Mouse (Mus musculus) embryonic facial prominence, embryonic 13.5 days (tissue): ENCODE results near the gene Rcc1l. TPM values are rescaled to one million over a fixed set of nuclear protein-coding genes. Genes with fewer than 3 reads are reported as not detected.

Experiments used
- ATAC-seq: fragments of 200-750 bp; cut with Nextera tagmentation; 2 replicates; pipeline ENCODE4 v1.8.0; 2017; ENCODE audit warnings: low read depth; ENCODE audit not compliant: insufficient number of reproducible peaks, insufficient read depth, low FRiP score, low TSS enrichment
- H3K27ac ChIP-seq: fragments of 300-500 bp; sonication (generic); 2 replicates; pipeline ENCODE4 v1.5.1; 2015; ENCODE audit warnings: moderate library complexity, mild to moderate bottlenecking, inconsistent platforms
- H3K27me3 ChIP-seq: fragments of 300-500 bp; sonication (generic); 2 replicates; pipeline ENCODE4 v1.6.1; 2015; ENCODE audit warnings: mild to moderate bottlenecking, inconsistent platforms
- H3K36me3 ChIP-seq: fragments of 300-500 bp; sonication (generic); 2 replicates; pipeline ENCODE4 v1.6.1; 2015; ENCODE audit warnings: mild to moderate bottlenecking, inconsistent platforms
- H3K4me1 ChIP-seq: fragments of 300-500 bp; sonication (generic); 2 replicates; pipeline ENCODE4 v1.6.1; 2015; ENCODE audit warnings: inconsistent platforms
- H3K4me2 ChIP-seq: fragments of 300-500 bp; sonication (generic); 2 replicates; pipeline ENCODE4 v1.6.1; 2015; ENCODE audit warnings: moderate library complexity, mild to moderate bottlenecking, inconsistent platforms
- H3K4me3 ChIP-seq: fragments of 300-500 bp; sonication (generic); 2 replicates; pipeline ENCODE4 v1.5.1; 2015; ENCODE audit warnings: mild to moderate bottlenecking, inconsistent platforms
- H3K9ac ChIP-seq: fragments of 300-500 bp; sonication (generic); 2 replicates; pipeline ENCODE4 v1.6.1; 2015; ENCODE audit warnings: mild to moderate bottlenecking, inconsistent platforms
- H3K9me3 ChIP-seq: fragments of 300-500 bp; sonication (generic); 2 replicates; pipeline ENCODE4 v1.6.1; 2016; ENCODE audit warnings: inconsistent platforms
- WGBS: fragments of 180-500 bp; shearing (Covaris S2); methylation state at CpG from one replicate; pipeline ENCODE4 v1.1.7; 2015; ENCODE audit warnings: mixed read lengths; 5-methylcytosine and 5-hydroxymethylcytosine counted together
- polyA plus RNA-seq: library from polyadenylated mRNA; unstranded; fragments of >200 nt; fragmentation: Nextera tagmentation; extraction: Ambion mirVana; gene quantifications from 2 replicates; pipeline ENCODE4 v1.2.1, GENCODE M21; 2015

Gene Rcc1l
- polyA plus RNA-seq, 1 experiment from 2014 or later, result 36.9 TPM

DNA sequence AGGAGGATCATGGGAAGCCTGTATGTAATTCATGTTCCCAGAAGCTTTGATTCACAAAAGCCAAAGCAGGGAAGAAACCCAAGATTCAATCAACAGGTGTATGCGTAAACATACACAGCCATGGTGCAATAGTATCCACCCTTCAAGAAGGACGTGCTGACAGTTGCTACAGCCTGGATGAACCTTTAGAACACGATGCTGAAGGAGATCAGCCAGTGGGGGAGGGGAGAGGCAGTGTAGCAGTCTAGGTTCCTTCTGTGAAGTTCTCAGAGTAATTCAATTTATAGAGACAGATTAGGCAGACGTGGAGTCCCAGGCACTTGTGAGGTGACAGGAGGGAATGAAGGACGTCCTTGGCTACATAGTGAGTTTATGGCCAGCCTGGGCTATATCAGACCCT lies 61.6 kb downstream of the Rcc1l start:
- H3K27ac ChIP-seq, result no peak overlapping the region
- no peak overlapping the region for H3K4me2 ChIP-seq
- H3K27me3 ChIP-seq, result no peaks in the 10 kb centered on the region
- peaks cover 5% of the 10 kb centered on the region; the same call in 1 of the 2 replicates for H3K4me1 ChIP-seq
- no peak overlapping the region for H3K9ac ChIP-seq
- H3K36me3 ChIP-seq, result peaks cover 30% of the 10 kb centered on the region
- WGBS, result 75% methylated on average over 5 of the region's 5 CpGs
- ATAC-seq, result no peak
- no peaks in the 10 kb centered on the region for H3K9me3 ChIP-seq
- no peak overlapping the region for H3K4me3 ChIP-seq

DNA sequence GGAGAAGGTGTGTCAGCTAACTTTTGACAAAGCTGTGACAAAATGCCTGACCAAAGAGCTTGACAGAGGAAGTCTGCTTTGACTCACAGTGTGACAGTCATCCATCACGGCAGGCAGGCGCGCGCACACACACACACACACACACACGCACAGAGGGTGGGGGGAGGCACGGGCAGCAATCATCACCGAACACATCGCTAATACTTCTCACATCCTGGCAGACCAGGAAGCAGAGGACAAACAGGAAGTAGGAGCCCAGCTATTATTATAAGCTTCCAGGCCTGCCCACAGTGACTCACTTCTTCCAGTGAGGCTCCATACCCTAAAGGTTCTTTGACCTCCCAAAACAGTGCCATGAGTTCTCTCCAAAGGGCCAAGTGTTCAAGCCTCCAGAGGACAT lies 70.7 kb downstream of the Rcc1l start:
- H3K4me2 ChIP-seq, result no peak overlapping the region
- no peaks in the 10 kb centered on the region for H3K27me3 ChIP-seq
- H3K9ac ChIP-seq, result no peak overlapping the region
- 0 out of 2 replicates have a peak, but pooled peaks cover 4% of the 10 kb centered on the region for H3K9me3 ChIP-seq
- no peak for ATAC-seq
- H3K4me3 ChIP-seq, result no peak overlapping the region
- peaks cover 16% of the 10 kb centered on the region for H3K36me3 ChIP-seq
- WGBS, result 91% methylated on average over 8 of the region's 8 CpGs
- H3K4me1 ChIP-seq, result peaks cover 15% of the 10 kb centered on the region
- H3K27ac ChIP-seq, result no peak overlapping the region

DNA sequence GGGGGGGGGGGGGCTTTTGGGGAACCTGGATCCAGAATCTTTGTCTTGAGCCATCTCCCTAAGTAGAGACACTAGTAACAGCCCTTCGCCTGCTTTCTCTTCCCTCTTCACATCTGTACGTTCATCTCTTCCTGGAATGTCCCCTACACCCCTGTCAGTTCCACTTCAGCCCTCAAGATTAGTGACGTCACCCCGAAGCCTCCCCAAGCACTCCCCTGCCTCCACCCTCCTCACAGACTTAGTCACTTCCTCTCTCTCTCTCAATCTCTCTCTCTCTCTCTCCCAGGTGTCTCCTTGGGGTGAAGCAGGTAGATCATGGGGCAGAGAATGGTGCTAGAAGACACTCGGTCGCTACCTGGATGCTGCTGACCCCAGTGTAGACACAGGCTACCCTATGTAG lies 73.9 kb downstream of the Rcc1l start:
- Histone ChIP-seq H3K9ac (no peak overlapping the region), H3K27me3 (no peaks in the 10 kb centered on the region), H3K27ac (no peak overlapping the region), H3K4me3 (no peak overlapping the region), H3K36me3 (peaks cover 13% of the 10 kb centered on the region), H3K9me3 (0 out of 2 replicates have a peak, but pooled peaks cover 4% of the 10 kb centered on the region), H3K4me2 (no peak overlapping the region), H3K4me1 (peaks cover 26% of the 10 kb centered on the region)
- WGBS, result 72% methylated on average over 6 of the region's 6 CpGs
- no peak for ATAC-seq

DNA sequence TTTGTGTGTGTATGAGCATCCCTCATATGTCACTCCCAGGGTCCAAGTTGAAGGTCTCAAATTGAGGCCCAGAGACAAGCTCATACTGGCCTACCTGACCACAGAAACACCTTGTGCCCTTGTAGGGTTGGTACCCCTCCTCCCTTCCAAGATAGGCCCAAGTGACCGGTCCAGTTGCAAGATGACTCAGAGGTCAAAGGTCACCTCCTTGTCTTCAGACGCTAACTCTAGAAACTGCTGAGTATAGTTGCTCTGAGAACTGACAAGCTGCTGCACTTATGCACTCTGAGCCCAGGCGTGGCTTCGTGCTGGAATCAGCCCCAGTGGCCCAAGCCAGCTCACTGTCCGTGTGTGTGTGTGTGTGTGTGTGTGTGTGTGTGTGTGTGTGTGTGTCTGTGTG lies 74.7 kb downstream of the Rcc1l start:
- no peak overlapping the region for H3K9ac ChIP-seq
- H3K4me2 ChIP-seq, result no peak overlapping the region
- no peak overlapping the region for H3K4me3 ChIP-seq
- ATAC-seq, result no peak
- H3K36me3 ChIP-seq, result peaks cover 13% of the 10 kb centered on the region
- peaks cover 26% of the 10 kb centered on the region for H3K4me1 ChIP-seq
- H3K27ac ChIP-seq, result no peak overlapping the region
- H3K9me3 ChIP-seq, result 0 out of 2 replicates have a peak, but pooled peaks cover 4% of the 10 kb centered on the region
- WGBS, result 30% methylated on average over 5 of the region's 5 CpGs
- H3K27me3 ChIP-seq, result no peaks in the 10 kb centered on the region

DNA sequence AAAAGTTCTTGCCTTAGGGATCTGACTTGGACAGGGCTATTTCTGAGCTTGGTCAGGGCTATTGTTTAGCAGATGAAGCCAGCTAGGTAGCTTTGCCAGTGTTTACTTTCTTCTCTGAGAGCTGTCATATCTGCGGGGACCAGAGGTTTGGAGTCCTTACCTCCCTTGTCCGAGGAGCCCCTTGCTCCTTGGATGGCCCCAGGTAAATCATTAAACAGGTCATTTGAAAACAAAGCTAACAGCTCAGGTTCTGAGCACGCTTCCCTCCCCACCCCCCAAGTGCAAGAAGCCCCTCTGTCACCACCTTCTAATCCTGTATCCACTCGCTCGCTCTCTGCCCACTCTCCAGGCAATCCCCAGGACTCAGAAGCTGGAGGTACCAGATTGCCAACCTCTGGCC lies 75.3 kb downstream of the Rcc1l start:
- Histone ChIP-seq H3K27ac (no peak overlapping the region), H3K9me3 (0 out of 2 replicates have a peak, but pooled peaks cover 3% of the 10 kb centered on the region), H3K4me3 (no peak overlapping the region), H3K4me2 (peak overlapping the region; percentile 87), H3K36me3 (peaks cover 12% of the 10 kb centered on the region), H3K27me3 (no peaks in the 10 kb centered on the region), H3K9ac (no peak overlapping the region), H3K4me1 (peaks cover 26% of the 10 kb centered on the region)
- WGBS, result 64% methylated on average over 5 of the region's 5 CpGs
- no peak for ATAC-seq

DNA sequence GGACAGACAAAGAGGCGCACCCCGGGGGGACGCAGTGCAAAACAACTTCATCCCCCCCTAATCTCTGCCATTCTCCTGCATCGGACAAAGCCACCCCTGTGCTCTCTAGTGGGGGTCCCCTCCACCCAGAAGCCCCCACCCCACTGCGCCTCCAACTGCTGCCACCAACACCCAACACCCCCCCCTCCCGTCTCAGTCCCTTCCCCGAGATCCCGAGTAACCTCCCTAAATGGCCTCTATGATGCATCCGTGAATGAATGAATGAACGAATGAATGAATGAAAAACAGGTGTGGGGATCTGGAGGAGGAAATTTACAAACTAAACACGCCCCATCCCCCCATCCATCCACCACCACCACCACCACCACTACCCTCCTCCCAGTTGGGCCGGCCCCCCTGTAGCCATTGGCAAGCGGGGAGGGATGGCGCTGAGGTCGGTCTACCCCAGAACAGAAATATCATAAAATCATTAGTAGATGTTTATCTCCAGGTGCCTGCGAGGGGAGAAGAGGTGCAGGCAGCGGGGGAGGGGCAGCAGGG lies 76.3 kb downstream of the Rcc1l start:
- H3K9ac ChIP-seq, result peak overlapping the region; percentile 78
- H3K36me3 ChIP-seq, result peaks cover 2% of the 10 kb centered on the region; the same call in 1 of the 2 replicates
- no peak overlapping the region for H3K27ac ChIP-seq
- H3K4me1 ChIP-seq, result peaks cover 26% of the 10 kb centered on the region
- peak overlapping the region; percentile 67 for H3K4me3 ChIP-seq
- ATAC-seq, result 0 out of 2 replicates have a peak, but pooled peaks have one; percentile 7
- WGBS, result 2% methylated on average over 17 of the region's 17 CpGs
- peak overlapping the region; percentile 87 for H3K4me2 ChIP-seq
- no peaks in the 10 kb centered on the region for H3K27me3 ChIP-seq
- no peaks in the 10 kb centered on the region for H3K9me3 ChIP-seq

DNA sequence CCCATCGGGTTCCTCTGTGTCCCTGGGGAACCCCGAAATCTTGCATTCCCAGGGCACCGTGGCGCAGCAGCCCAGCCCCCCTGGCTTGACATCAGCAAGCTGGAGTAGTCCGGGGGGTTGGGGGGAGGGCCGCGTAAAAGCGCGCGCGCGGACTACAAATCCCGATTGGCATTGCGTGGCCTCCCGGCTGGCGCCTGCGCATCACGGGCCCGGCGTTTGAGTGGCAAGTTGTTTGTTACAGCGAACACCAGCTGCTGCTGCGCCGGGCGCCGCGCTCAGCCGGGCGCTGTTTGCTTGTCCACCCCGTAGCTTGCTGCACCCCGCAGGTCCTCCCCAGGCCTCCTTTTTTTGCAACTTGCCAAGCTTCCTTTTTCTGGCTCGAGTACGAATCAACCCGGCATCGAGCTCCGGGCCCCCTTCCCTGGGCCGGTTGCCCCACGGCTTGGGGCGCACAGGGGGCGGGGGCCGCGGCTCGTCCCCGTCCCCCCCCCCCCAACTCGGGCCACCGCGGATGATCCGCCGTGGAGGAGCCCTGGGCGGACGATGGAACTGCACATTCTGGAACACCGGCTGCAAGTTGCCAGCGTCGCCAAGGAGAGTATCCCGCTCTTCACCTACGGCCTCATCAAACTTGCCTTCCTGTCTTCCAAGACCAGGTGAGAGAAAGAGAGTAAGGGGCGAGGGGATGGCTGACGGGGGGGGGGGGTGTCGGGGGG lies 76.9 kb downstream of the Rcc1l start, which contains the start of gene Castor2:
Castor2 (plus strand) TSS at position 216 of the 716 bp plus-strand sequence.
- H3K9me3 ChIP-seq, result no peaks in the 10 kb centered on the region
- H3K27ac ChIP-seq, result peak within 1 kb of the TSS; percentile 79
- H3K27me3 ChIP-seq, result no peaks in the 10 kb centered on the region
- H3K9ac ChIP-seq, result peak within 1 kb of the TSS; percentile 78
- H3K4me1 ChIP-seq, result peaks cover 26% of the 10 kb centered on the region
- H3K4me2 ChIP-seq, result peak within 1 kb of the TSS; percentile 87
- H3K4me3 ChIP-seq, result peak within 1 kb of the TSS; percentile 67
- H3K36me3 ChIP-seq, result no peaks in the 10 kb centered on the region
- ATAC-seq, result peak; percentile 90
- WGBS, result under 1% methylated on average over 48 of the region's 58 CpGs

DNA sequence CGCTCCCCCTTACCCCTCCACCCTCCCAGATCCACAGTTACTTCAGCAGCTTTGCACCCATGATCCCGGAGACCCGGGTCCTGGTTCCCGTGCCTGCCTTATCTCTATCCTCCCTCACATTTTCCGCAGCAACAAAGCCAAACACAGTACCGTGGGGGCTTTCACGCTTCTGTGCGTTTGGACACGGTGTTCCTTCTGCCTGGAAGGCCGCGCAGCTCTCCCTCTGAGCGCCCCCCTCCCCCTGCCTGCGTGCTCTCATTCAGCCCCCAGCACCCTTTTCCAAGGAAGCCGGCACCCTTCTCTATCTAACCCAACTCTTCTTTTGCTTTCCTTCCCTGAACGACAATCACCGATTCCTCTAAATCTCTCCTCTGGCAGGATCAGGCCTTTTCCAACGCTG lies 77.6 kb downstream of the Rcc1l start:
- under 1% methylated on average over 17 of the region's 17 CpGs for WGBS
- Histone ChIP-seq H3K9ac (peak overlapping the region; percentile 78), H3K9me3 (no peaks in the 10 kb centered on the region), H3K4me3 (peak overlapping the region; percentile 67), H3K27ac (peak overlapping the region; percentile 79), H3K36me3 (no peaks in the 10 kb centered on the region), H3K4me1 (peaks cover 26% of the 10 kb centered on the region), H3K27me3 (no peaks in the 10 kb centered on the region), H3K4me2 (peak overlapping the region; percentile 87)
- ATAC-seq, result no peak

DNA sequence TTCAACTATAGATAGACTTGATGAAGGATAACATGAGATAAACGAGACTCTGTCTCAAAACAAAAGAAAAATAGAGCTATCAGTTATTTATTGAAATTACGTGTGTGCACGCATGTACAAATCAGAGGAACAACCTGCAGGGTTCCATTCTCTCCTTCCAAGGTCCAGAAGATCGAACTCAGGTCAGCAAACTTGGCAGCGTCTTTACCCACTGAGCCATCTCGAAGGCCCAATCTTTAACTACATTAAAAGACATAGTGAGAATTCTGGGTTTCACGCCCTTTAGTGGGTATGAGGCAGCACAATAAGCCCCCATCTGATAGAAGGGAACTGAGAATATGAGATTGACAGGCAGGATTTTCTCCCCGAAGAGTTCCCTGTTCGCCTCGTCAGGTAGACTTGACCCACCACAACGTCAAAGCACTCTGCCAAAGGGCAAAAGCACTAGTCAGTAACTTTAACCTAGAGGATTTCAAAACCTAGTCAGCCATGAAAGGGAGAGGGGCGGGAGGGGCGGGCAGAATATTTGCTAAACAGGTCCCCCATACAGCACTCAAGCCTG lies 78.2 kb downstream of the Rcc1l start:
- H3K27ac ChIP-seq, result no peak overlapping the region; the same call in 1 of the 2 replicates
- no peaks in the 10 kb centered on the region for H3K36me3 ChIP-seq
- H3K9me3 ChIP-seq, result no peaks in the 10 kb centered on the region
- H3K9ac ChIP-seq, result peak overlapping the region; percentile 78
- no peak for ATAC-seq
- H3K4me1 ChIP-seq, result peaks cover 26% of the 10 kb centered on the region
- no peaks in the 10 kb centered on the region for H3K27me3 ChIP-seq
- H3K4me3 ChIP-seq, result peak overlapping the region; percentile 67
- 38% methylated on average over 13 of the region's 13 CpGs for WGBS
- H3K4me2 ChIP-seq, result peak overlapping the region; percentile 87

Other genes starting within 250 kb of the Rcc1l start
- 6.0 and 7.0 TPM in 2 replicates for gene Castor2, start 77.1 kb downstream of the Rcc1l start, polyA plus RNA-seq
- 12.6 and 13.0 TPM in 2 replicates for gene Gtf2ird2, start 7.2 kb upstream of the Rcc1l start, polyA plus RNA-seq
- gene Ncf1, start 52.9 kb upstream of the Rcc1l start, polyA plus RNA-seq, result 4.4 and 5.2 TPM in 2 replicates
- 225 and 236 TPM in 2 replicates for gene Gtf2i, start 138.0 kb upstream of the Rcc1l start, polyA plus RNA-seq